Mouse (Mus musculus): ENCODE measurements around the gene Stk4. TPM values are rescaled to one million over a fixed set of nuclear protein-coding genes. Genes with fewer than 3 reads are reported as not detected.
"Not testable (repeated sequence)": the region's sequence is repeated elsewhere in the genome, so short reads cannot be mapped to it uniquely, and the experiment has no call there.

Gene Stk4
- total RNA-seq (2014; fragmentation: Nextera tagmentation) = 132 and 145 TPM in 2 replicates
- 123 and 133 TPM in 2 replicates for total RNA-seq (2017)

DNA sequence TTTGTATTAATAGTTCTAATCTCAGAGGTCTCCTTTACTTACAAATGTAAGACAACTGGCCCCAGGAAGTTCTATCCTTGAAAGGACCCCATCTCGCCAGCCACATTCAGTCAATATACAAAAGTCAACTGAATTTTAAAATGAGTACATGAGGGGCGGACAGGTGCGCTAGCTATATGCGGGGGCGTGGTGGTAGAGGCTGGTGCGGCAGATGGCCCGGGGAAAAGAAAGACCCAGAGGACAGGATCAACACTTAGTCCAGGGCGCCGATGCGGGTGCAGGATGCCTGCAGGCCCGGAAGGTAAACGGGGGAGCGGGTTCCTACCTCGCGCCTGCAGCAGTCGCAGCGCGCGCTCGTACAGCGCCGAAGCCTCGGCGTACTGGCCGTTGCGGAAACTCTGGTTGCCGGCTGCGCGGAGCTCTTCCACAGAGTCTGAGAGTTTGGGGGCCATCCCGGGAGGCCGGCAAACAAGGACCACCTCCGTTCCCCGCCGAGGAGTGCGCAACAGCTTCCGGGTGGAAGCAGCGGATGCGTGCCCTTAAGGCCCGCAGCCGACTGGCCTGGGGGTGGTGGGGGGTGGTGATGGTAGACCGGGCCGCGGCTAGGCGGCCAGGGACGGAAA is at the start of gene Stk4:
Stk4 (plus strand) TSS at position 181 of the 623 bp plus-strand sequence.
- peak; percentile 24 for ATAC-seq (replicated peaks; ENCODE audit: poor library complexity, severe bottlenecking)

DNA sequence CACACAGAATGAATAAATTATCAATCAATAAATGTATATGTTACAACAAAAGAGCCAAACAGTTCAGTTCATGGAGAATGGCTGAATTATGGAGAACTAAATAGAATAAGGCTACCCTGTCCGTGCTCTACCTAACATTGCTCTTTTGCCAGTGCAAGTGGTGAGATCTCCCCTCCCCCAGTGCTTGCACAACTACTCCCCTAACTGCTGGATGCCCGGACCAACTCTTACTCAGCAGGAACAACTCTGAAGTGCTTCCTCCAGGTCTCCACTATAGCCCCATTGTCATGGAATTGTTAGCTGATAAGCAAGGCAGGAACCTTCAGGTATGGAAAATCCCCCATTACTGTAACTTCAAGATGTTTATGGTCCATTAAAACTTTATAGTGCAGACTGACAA is 48.0 kb upstream of the Stk4 start:
- ATAC-seq (replicated peaks; ENCODE audit: poor library complexity, severe bottlenecking) = peak; percentile 74; the same call in 1 of the 2 replicates

DNA sequence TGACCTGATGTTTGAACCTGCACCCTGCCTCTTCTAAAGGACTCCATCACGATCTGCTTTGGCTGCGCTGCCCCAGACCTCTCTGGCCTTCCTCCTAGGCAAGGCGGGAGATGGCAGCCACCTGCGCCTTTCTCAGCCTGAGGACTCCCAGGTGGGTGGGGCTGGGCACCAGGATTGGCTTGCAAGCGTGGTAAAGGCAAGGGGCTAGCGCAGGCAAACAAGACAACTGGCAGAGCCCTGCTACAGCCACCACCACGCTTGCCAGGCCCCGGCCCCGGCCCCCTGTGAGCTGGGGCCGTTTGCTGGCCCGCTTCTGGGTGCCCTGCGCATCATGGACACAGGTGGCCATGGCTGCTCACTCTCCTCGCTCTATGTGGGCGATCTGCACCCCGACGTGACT is 45.0 kb upstream of the Stk4 start, which contains the start of gene Pabpc1l:
Pabpc1l (plus strand) TSS at position 301 of the 400 bp plus-strand sequence.
- ATAC-seq (replicated peaks; ENCODE audit: poor library complexity, severe bottlenecking) = no peak

DNA sequence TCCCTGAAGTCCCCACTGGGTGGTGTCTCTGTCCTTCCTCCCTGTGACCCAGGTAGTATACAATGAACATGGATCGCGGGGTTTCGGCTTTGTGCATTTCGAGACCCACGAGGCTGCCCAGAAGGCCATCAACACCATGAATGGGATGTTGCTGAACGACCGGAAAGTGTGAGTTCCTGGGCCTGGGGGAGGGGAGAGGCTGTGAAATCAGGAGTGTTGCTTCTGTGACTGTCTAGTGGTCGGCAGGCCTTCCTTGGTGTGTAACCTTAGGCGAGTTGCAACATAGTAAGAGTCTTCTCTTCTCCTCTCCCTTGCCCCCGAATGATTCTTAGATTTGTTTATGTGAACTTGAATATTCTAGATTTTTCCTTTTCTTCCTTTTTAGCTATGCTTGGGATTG is 39.0 kb upstream of the Stk4 start:
- ATAC-seq (replicated peaks; ENCODE audit: poor library complexity, severe bottlenecking) = peak; percentile 79

DNA sequence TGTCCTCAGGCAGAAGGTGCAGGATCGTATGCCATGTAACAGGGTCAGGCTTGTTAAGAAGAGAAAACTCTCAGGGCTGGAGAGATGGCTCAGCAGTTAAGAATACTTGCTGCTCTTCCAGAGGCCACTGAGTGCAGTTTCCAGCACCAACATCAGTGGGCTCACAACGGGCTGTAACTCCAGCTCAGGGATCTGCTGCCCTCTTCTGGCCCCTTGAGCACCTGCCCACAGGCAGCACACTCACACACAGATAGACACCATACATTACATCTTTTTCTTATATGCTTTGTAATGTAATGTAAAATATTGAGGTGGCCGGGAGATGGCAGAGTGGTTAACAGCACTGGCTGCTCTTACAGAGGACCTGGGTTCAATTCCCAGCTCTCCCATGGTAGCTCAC is 37.1 kb upstream of the Stk4 start:
- ATAC-seq (replicated peaks; ENCODE audit: poor library complexity, severe bottlenecking) = no peak

DNA sequence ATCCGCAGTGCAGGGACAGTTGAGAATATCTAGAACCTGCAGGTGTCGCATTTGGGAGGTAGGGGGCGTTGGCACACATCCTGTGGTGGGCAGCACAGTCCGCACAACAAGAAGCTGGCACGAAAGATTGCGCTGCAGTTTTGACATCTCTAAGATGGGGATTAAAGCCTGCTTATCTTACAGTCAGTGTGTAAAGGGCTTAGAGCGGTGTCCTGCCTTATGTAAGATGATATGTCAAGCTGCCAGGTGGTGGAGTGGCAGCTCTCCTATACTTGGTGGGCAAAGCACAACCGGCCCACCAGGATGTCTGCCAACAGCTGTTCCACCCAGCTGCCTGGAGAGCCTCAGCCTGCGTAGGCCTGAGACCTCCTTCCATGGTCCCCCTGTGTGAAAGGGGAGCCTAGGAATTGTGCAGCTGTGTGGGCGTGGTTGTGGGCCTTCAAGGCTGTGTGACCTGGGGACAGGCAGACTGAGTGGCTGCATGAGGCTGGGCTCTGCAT is 33.6 kb upstream of the Stk4 start:
- peak; percentile 51 for ATAC-seq (replicated peaks; ENCODE audit: poor library complexity, severe bottlenecking)

DNA sequence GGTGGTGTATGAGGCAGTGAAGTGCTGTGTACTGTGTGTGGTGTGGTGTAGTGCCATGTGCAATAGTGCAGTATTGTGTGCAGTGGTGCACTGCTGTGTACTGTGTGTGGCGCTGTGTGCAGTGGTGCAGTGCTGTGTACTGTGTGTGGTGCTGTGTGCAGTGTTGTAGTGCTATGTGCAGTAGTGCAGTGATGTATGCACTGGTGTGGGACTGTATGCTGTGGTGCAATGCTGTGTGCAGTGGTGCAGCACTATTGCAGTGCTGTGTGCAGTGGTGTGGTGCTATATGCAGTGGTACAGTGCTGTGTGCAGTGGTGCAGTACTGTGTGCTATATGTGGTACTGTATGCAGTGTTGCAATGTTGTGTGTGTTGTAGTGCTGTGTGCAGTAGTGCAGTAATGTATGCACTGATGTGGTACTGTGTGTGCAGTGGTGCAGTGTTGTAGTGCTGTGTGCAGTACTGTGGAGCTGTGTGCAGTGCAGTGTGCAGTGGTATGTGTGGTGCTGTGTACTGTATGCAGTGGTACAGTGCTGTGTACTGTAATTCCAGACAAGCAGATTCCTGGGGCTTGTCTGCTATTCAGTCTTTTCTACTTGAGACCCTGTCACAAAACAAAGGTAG is 31.6 kb upstream of the Stk4 start:
- ATAC-seq (replicated peaks; ENCODE audit: poor library complexity, severe bottlenecking) = no peak

DNA sequence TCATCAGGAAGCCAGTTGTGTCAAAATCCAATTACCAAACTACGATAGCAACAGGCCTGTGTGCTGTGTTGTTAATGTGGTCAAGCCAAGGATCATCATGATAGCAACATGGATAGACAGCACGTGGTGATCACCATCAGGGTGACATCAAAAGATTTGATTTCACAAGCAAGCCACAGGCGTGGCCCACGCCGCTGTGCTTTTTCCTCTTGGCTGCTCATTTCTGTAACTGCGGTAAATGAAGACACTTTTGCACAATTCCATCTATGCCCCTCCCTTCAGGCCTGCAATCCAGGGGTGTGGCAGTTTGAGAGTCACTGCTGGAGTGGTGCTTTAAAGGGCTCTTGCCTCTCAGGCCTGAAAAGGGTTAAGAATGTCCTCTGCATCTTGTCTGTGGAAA is 29.2 kb upstream of the Stk4 start:
- peak; percentile 90 for ATAC-seq (replicated peaks; ENCODE audit: poor library complexity, severe bottlenecking)

DNA sequence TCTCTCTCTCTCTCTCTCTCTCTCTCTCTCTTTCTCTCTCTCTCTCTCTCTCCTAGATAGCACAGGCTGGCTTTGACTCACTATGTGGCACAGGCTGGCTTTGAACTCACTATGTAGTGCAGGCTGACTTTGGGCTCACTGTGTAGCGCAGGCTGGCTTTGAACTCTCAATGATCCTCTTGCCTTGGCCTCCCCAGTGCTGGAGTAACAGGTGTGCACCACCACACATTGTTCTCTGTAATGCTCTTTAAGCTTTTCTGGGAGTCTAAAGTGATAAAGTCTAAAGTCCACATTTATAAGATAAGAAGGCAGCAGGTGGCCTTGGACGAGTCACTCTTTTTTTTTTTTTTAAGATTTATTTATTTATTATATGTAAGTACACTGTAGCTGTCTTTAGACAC is 28.6 kb upstream of the Stk4 start:
- ATAC-seq (replicated peaks; ENCODE audit: poor library complexity, severe bottlenecking) = no peak

DNA sequence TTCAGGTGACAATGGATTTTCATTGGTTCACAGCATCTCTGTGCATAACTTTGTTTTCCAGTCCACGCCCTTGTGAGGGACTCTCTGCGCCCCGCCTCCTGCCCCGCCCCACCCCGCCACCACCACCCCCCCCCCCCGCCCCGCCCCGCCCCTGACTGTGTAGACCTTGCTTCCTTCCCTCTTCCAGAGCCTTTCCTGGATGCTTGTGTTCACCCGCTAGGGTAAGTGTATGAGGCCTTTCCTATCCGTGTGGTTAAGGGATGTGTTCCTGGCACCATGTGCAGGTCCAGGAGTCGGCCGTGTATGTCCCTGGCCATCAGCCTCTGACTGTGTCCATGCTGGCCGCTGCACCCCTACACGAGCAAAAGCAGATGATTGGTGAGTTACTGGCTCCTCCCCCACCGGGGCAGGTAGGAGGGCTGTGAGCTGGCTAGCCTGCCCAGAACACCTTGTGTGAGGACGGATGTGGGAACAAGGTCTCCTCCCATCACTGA is 22.9 kb upstream of the Stk4 start:
- peak; percentile 90 for ATAC-seq (replicated peaks; ENCODE audit: poor library complexity, severe bottlenecking)

DNA sequence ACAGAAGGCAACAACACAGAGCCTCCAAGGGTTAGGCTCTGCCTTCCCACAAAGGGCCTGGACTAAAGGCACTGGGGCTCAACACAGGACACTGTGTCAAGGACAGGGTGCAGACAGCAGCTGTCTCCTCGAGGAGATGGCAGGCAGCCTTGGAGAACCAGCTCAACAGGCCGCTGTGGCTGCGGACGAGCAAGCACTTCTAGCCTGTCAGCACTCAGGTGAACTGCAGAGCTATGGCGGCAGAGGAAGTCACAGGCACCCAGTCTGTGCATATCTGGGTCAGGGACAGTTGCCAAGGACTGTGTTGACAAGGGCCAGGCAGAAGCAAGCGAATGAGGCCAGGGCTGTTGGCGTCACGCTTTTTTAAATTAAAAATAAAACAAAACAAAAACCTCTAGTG is 16.4 kb upstream of the Stk4 start:
- no peak for ATAC-seq (replicated peaks; ENCODE audit: poor library complexity, severe bottlenecking)

DNA sequence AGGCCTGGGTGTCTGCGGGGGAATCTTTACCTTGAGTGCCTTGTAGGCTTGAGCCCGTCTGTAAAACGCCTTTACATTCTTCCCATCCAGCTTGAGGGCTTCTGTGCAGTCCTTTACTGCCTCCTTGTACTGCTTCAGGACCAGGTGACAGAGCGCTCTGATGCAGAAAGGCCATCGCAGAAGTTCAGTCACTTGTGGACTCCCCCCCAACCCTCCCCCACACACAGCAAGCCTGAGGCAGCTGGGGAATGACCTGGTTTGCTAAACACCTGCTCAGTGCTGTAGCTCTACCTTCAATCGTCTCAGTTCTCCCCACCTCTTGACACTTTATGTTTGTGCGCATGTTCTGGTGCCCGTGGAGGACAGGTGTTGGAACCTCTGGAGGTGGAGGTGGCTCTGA is 15.5 kb upstream of the Stk4 start:
- no peak for ATAC-seq (replicated peaks; ENCODE audit: poor library complexity, severe bottlenecking)

DNA sequence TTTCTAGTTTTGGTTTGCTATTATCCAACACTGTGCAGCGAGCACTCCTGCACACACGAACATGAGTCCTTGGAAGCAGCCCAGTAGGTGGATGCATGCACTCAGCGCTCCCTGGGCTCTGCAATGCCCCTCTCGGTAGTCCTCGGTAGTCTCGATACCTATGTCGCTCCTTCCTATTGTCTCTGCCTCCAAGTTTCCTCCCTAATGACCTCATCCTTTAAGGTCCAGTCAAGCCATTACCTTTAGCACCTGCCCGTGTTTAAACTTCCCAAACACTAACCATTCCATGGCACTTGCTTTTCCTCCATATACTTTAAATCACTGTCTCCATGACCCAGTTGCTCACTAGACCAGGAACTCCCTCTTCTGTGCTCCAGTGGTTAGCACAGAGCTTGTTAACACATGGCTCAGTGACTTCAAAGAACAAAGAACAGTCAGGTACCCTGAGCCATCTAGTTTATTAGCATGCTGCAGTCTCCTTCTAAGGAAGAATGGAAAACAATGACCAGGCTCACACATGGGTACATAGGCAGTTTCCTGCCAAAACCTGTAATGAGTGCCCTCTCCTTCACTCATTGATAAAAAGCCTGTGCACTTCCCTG is 10.4 kb upstream of the Stk4 start:
- no peak for ATAC-seq (replicated peaks; ENCODE audit: poor library complexity, severe bottlenecking)

DNA sequence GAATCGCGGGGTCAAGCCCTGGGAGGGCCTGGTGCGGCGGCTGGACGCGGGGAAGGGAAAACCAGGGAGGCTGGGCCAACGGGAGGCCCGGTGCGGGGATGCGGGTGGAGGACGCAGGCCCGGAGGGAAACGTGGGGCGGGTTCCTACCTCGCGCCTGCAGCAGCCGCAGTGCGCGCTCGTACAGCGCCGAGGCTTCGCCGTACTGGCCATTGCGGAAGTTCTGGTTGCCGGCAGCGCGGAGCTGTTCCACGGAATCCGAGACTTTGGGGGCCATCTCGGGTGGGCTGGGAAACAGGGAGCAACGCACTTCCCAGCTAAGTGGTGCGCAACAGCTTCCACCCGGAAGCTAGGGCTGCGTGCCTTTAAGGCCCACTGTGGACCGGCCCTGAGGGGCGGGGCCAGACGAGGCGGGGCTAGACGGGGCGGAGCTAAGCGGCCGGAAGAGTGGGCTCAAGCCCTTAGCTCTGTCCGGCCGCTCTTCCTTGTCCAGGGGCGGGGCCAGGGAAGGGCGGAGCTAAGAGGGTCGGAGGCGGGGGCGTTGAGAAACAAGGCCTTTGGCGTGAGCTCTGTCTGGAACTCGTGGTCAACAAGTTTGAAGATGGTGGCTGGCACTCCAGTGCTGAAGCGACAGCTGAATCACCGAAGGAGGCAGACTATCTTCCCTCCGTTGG is 779 bp downstream of the Stk4 start, which contains the start of gene Tomm34:
Tomm34 (minus strand) TSS at position 405 of the 672 bp plus-strand sequence.
- ATAC-seq (replicated peaks; ENCODE audit: poor library complexity, severe bottlenecking) = peak; percentile 76

DNA sequence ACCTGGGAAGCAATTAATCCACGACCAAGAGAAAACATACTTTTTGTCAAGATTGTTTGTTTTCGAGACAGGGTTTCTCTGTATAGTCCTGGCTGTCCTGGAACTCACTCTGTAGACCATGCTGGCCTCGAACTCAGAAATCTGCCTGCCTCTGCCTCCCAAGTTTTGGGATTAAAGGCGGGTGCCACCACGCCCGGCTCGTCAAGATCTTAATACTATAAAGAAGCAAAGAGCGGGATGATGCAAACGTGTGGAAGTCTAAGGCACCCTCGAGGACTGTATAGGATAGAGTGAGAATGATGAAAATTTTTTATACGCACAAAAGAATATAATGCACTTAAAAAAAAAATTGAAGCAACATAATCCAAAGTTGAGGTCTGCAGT is 1.3 kb downstream of the Stk4 start:
- not testable (repeated sequence) for ATAC-seq (replicated peaks; ENCODE audit: poor library complexity, severe bottlenecking)

DNA sequence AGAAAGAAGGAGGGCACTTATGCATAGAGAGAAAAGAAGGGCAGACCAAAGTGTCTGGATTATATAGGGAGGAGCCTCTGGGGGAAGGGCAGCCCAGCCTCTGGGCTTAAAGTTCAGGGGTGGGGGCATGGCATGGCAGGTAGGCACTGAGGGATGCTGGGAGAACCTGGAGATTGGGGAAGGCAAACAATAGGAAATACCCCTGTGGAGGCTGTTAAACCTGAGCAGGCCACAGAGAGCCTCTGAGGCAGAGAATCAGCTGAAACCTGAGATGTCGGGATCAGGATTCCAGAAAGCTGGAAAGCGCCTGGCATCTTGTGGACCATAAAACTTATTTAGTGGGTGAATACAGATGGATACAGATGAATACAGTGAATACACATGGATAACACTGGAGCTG is 2.0 kb downstream of the Stk4 start:
- ATAC-seq (replicated peaks; ENCODE audit: poor library complexity, severe bottlenecking) = no peak

DNA sequence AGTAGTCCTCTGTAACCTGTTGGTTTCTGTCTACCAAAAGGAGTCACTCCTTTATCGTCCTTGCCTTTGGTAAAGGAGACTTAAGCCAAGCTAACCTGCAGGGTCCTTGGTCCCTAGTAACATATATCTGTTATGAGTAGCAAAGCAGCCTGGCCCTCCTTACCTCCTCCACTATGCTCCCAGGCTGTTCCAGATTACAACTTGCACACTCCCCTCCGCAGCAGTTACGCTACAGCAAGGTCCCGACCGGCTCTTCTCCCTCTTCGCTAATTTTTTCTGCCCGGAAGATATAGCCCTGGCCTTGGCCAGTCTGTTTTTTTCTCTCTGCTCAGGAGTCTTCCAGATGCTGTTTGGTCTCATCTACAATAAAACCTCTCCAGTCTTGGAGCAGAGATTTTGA is 3.0 kb downstream of the Stk4 start:
- ATAC-seq (replicated peaks; ENCODE audit: poor library complexity, severe bottlenecking) = no peak

DNA sequence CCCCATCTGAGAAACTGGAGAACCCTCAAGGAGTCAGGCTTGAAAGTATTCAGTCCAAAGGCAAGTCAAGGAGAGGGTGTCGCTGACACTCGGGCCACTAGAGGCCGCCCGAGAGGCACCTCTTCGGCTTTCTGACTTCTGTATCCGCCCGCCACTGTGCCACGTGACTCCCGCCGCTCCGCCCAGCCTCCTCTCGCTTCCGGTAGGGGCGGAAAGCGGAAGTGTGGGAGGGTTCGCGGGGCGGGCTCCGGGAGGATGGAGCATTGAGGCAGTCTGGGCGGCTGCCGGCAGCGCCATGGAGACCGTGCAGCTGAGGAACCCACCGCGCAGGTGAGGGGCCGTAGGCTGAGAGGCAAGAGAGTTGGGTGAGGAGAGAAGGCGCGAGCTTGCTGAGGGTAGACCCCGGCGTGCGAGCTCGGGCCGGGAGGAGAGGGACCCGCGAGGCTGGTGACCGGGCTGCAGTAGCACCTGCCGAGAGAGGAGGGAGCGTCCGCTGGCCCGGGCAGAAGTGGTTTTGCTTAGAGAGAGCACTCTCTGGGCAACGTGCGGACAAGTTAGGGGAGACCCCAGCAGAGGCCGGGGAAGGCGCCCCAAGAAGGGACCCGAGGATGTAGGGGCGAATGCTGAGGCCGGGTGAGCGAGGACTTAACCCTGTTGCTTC is 3.9 kb downstream of the Stk4 start:
- peak; percentile 69 for ATAC-seq (replicated peaks; ENCODE audit: poor library complexity, severe bottlenecking)

DNA sequence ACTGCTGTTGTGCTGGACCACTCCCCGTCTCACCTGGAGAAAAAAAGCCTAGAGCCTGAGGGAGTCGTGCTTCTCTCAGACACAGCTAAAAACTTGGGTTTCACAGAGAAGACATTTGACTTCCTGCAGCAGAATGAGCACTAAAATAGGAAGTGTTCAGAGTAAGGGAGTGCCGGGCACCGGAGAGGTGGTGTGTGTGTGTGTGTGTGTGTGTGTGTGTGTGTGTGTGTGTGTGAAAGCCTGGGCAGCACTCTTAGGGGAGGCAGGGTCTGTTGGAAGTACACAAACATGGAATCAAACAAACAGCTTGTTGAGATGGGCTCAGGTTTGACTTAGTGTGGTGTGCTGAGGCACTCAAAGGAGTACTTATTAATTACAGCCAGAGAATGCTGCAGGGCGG is 5.0 kb downstream of the Stk4 start:
- peak; percentile 13; the same call in 1 of the 2 replicates for ATAC-seq (replicated peaks; ENCODE audit: poor library complexity, severe bottlenecking)

DNA sequence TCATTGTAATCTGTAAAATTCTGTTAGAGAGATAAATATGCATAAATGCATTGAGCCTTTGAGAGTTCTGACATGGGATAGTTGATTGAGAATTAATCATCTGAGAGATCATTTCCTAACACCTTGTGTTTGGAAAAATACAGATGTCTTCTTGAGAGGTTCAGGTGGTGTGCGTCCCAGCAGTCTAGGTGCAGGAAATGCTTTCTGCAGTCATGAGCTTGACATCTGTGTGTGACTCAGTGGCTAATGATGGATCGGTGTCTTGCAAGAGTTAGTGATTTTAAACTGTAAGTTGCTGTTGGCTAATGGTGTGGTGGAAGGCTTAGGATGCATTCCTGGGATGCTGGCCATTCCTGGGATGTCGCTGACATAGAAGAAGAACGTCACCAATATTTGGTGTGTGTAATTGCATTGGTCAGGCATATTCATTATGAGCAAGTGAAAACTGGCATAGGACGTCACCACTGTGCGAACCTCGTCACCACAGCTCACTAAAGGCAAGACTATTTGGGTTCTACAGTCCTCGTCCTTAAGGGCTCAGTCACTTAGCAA is 6.8 kb downstream of the Stk4 start:
- ATAC-seq (replicated peaks; ENCODE audit: poor library complexity, severe bottlenecking) = no peak

All from granulocyte monocyte progenitor cell, adult 5-6 weeks (primary cell).